Mouse (Mus musculus) common myeloid progenitor, adult 5-6 weeks (primary cell): ENCODE data around the gene Tcea2. TPM values are rescaled to one million over a fixed set of nuclear protein-coding genes. Genes with fewer than 3 reads are reported as not detected.
A peak's percentile ranks its signal among the peaks of the same experiment; 100 is the strongest.

ENCODE experiments used
- ATAC-seq: replicated peaks from 2 replicates; pipeline ENCODE4 v1.8.0; 2016; ENCODE audit warnings: low read depth, mild to moderate bottlenecking, moderate TSS enrichment, inconsistent platforms; ENCODE audit not compliant: poor library complexity, severe bottlenecking
- total RNA-seq: library from RNA; stranded (forward); fragments of 200-1000, 187-1606 nt; gene quantifications from 2 replicates; pipeline ENCODE4 v1.2.3, GENCODE M21; 2017

The Tcea2 gene
- total RNA-seq: 3.3 and 9.6 TPM in 2 replicates

- ATAC-seq: peak; percentile 41
Measured at GRCm38 (mm10) chr2:181679951-181680715, at the start of gene Tcea2. TSS of gene Tcea2 (plus strand) at chr2:181680310.

- no peak for ATAC-seq
Measured at GRCm38 (mm10) chr2:181632624-181633023, 47.5 kb upstream of the Tcea2 start.

- ATAC-seq: no peak
Measured at GRCm38 (mm10) chr2:181635865-181636264, 44.2 kb upstream of the Tcea2 start.

GRCm38 (mm10) chr2:181644361-181644760, 35.7 kb upstream of the Tcea2 start:
- ATAC-seq: peak; percentile 90

DNA sequence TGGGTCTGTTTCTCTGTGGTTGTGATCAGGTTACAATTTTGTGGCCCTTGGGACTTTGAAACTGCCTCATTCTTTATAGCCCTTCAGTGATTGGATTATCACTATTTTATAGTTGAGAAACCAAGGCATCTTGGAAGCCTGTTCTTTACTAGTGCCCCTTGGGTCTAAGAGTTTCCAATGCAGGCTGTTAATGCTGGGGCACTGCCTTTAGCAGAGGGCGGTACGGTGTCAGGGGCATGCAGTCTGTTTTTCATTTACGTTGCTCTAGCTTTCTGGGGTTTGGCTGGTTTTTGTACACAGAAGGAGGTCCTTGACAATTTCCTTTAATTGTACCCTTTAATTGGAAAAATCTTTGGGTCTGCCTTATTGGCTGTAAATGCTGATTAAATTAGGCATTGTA, 34.4 kb upstream of the Tcea2 start:
- no peak for ATAC-seq

DNA sequence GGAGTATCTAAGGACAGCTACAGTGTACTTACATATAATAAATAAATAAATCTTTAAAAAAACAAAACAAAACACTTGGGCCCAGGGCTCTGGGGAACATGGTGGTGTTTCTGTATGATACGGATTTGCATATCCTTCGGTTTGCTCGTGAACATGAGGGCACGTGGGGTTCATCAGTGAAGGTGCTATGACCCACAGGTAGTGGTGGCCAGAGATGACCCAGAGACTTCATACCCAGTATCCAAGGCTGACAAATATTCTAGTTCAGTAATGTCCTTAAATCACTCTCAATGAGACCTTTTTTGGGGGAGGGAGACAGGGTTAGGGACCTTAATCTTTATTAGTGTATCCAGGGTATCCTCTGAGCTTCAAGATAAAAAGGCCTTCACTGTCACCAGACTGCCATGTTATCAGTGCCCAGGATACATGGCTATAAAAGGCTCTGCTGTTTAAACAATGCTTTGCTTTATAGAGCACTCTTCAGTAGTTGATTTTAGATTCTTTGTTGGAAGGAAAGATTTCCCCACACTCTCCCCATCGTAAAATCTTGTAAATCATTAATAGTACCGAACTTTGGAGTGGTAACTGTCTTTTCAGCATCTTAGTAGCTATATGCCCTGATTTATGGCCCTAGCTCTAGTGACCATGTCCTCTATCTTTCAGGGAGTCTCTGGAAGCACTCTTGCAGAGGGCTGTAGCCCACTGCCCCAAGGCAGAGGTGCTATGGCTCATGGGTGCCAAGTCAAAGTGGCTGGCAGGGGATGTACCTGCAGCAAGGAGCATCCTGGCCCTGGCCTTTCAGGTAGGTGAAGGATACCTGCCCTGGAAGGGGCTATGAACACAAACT, 33.3 kb upstream of the Tcea2 start:
- no peak for ATAC-seq

- no peak for ATAC-seq
Measured at GRCm38 (mm10) chr2:181648926-181649325, 31.2 kb upstream of the Tcea2 start.

GRCm38 (mm10) chr2:181653065-181653464, 27.0 kb upstream of the Tcea2 start:
- ATAC-seq: no peak

- no peak for ATAC-seq
Measured at GRCm38 (mm10) chr2:181653523-181653922, 26.6 kb upstream of the Tcea2 start.

GRCm38 (mm10) chr2:181656734-181657133, 23.4 kb upstream of the Tcea2 start, which contains the start of gene Gm29797:
TSS of gene Gm29797 (plus strand) at chr2:181657034.
- ATAC-seq: no peak

DNA sequence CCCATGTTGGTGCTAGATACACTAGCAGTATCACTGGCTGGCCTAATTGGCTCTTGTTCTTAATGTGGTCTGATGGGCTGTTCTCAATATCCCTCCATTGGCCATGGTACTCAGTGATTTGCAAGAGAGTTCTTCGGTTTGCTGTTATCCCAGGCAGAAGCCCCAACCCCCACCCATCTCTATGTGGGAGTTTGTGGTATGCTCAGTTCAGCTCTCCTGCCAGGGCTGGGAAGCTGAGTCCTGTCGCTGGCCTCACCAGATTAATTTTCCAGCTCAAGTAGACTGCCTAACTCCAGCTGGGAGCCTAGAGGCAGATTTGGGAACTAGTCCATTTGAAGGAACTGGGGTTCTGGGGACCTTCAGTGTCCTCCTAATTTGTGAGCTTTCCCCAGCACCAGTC, 22.7 kb upstream of the Tcea2 start:
- no peak for ATAC-seq

DNA sequence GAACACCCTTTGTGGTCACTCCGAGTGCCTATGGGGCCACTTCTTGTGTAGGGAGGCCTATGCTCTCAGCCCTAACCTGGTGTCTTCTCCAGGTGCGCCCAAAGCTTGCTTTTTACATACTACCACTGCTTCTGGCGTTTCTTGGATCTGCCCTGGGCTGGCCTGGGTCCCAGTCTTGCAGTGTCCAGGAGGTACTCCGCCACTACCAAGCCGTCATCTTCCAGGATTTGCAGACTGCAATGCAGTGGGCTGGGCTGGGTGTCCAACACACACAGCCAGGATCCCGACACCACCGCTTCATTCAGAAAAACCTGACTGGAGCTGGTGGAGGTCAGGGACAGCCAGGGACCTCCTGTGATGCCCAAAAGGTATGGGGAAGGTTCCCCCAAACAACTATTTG, 21.6 kb upstream of the Tcea2 start:
- ATAC-seq: no peak

DNA sequence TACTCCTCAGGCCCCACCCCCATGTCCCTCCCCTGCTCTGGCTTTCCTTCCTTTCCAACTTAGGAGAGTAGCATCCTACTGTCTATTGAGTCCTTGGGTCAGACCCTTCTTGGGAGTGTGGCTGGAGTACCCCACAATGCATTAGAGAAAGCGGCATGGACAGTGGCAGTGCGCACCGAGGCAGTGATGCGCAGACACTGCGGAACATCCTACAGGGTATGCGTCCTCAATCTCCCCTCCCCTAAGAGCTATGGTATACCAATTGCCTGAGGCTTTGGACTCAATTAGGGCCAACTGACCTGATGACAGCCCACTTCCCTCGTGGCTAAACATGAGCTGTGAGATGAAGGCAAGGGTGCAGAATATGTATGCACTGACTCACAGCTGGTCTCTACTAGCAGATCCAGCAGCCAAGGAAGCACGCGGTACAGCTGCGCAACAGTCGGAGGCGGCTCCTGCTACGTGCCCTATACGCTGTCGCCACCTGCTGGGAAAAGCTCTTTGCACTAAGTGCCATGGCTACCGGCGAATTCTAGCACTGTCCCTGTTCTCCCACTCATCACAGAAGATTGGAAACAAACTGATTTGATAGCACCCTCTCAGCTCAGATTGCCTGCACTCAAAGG, 21.1 kb upstream of the Tcea2 start:
- ATAC-seq: peak; percentile 76

- ATAC-seq: peak; percentile 86
Measured at GRCm38 (mm10) chr2:181659609-181660055, 20.5 kb upstream of the Tcea2 start.

DNA sequence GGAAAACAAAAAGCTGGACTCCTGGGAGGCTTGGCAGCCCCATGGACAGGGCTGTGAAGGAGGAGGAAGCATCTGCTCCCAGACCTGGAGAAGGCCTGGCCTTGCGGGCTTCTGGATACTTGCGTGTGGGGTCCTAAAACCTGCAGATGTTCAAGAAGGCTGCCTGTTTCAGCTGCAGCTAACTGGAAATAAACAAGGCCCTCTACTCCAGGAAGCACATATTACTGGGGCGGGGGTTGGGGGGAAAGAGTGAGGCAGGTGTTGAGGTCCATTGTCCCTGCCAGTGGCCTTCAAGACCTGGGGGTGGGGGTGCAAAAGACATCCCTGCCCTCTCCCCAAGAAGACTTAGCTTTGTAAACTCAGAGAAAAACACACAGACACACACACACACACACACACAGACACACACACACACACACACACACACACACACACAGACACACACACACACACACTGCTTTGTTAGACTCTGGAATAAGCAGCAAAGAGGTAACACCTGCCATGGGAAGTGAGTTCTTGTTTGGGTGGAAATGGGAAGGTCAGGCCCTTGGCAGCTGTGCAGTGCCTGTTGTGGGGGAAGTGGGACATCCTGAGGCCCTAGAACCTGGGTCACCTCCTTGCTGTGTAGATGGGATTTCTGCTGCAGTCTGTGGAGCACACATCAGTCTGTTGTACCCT, 17.4 kb upstream of the Tcea2 start:
- no peak for ATAC-seq

GRCm38 (mm10) chr2:181663298-181663630, 16.8 kb upstream of the Tcea2 start:
- ATAC-seq: 0 out of 2 replicates have a peak, but pooled peaks have one; percentile 3

DNA sequence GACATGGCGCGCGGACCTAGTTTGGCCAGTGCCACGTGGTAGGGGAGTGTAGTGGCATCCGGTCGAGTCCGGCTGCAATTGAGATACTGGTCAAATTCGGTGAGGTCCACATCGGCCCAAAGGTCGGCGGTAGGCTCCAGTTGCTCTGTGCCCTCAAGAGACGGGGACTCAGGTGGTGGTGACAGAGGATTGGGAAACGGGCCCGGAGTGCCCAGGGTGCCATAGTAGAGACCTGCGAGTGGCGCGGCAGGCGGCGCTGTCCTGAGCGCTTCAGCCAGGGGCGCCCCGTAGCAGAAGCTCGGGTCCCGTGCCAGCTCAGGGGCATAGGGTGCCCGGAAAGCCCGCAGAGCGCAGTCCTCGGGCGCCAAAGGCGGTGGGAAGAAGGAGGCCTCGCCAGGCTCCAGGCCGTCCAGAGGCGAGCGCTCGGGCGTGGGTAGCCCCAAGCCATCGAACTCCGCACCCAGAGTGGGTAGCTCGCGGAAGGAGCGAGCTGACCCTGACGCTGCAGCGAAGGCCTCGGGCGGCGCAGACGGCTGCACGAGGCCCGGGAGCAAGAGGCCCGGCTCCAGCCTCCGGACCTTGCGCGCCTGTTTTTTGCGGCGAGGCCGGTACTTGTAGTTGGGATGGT, 9.7 kb upstream of the Tcea2 start:
- peak; percentile 65 for ATAC-seq

DNA sequence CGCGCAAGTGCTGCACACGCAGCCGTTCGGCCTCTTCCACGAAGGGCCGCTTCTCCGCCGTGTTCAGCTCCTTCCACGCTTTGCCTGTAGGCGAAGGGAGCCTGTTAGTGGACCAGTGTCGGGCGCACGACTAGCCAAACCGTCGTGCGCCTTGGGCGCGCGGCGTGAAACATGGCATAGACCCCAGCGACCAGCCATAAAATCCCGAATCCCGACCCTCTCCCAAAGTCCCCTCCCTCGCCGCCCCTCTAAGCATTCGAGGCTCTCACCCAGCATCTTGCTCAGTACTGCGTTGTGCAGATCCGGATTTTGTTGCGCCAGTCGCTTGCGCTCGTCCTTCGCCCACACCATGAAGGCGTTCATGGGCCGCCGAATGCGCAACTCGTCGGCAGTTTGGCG, 9.2 kb upstream of the Tcea2 start:
- no peak for ATAC-seq

- no peak for ATAC-seq
Measured at GRCm38 (mm10) chr2:181671326-181671725, 8.8 kb upstream of the Tcea2 start, which contains the start of gene Sox18. TSS of gene Sox18 (minus strand) at chr2:181671640.

DNA sequence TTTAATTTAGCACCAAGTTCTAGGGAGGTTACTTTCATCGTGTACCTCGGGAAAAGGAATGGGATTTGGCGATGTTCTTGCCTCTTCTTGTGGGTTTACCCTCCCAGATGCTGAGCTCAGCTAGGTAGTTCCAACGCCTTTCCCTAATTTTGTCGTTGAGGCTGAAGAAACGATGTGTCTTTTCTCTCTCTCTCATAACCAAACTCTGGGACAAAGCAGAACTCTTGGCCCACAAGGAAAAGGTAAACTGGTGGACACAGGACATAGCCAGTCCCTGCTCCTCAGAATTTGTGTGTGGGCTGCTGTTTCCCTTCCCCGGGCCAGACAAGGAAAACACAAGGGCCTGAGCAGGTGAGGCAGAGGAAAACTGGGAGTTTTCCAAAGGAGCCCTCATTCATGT, 8.1 kb upstream of the Tcea2 start:
- ATAC-seq: no peak
